Mouse (Mus musculus): Measurements from ENCODE around the gene Tecta.

- TF ChIP-seq GATA1 (IDR thresholded peaks at IDR 0.05; ENCODE audit: low read length) = no peak
- TF ChIP-seq TAL1 (IDR thresholded peaks at IDR 0.05; ENCODE audit: low read length) = no peak
These were observed 17.7 kb downstream of the Tecta start for GRCm38 (mm10) chr9:42382063-42382462.

All from erythroblast, embryonic 14.5 days (primary cell).